Mouse (Mus musculus): ENCODE measurements at regions not wholly inside any gene's neighbourhood (a gene's known extent, or its start where the extent isn't known, plus 50 kb on each side); places are given as distances from the start of the nearest gene placed in this dataset.

GRCm38 (mm10) chr11:35011521-35012476 lies 109.2 kb upstream of the Slit3 start:
- Histone ChIP-seq H3K27ac (peak overlapping the region; percentile 69), H3K4me1 (peaks cover 24% of the 10 kb centered on the region), H3K4me2 (peak overlapping the region; percentile 40), H3K9me3 (no peaks in the 10 kb centered on the region), H3K27me3 (peaks cover 40% of the 10 kb centered on the region), H3K4me3 (no peak overlapping the region), H3K36me3 (no peaks in the 10 kb centered on the region), H3K9ac (no peak overlapping the region)
- 26% methylated on average over 24 of the region's 24 CpGs for WGBS
- ATAC-seq (ENCODE audit: insufficient number of reproducible peaks, insufficient read depth, low FRiP score, low TSS enrichment, low read depth): no peak

DNA sequence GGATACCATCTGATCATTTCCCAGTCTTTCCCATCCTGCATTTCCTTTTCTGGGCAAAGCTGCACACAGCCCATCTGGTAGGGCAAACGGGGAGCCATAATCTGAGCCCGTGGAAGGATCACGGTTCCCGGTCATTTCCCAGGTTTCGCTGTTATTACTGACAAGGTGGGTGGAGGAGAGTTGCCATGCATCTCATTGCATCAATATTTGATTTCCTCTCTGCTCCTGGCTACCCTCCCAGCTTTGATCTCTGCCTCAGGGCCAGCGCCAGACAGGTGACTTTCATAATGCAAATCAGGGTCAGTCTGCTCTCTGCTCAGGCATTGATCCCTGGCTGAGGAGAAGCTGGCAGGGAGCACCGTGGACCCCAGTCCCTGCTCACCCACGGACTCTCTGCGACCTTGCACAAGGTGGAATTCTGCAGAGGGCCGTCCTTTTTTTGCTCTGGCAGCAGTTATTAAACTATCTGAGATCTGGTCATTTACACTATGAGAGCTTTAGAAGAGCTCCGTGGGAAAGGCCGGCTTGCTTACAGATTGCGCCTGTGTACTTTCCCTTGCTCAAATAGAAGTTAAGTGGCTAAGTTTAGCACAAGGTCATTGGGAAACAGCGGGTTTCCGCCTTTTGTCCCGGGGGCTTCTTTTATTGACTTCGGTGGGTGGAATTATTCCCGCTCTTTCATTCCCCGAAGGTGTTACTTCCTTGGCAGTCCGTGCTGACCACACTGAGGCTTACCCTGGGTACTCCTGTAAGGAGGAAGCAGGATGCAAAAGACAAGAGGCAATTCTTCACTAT lies 114.1 kb upstream of the Slit3 start:
- H3K9ac ChIP-seq: no peak overlapping the region
- 36% methylated on average over 20 of the region's 20 CpGs for WGBS
- no peak overlapping the region for H3K4me3 ChIP-seq
- ATAC-seq (ENCODE audit: insufficient number of reproducible peaks, insufficient read depth, low FRiP score, low TSS enrichment, low read depth): no peak
- peaks cover 46% of the 10 kb centered on the region for H3K27me3 ChIP-seq
- H3K9me3 ChIP-seq: no peaks in the 10 kb centered on the region
- H3K4me2 ChIP-seq: 0 out of 2 replicates have a peak overlapping the region, but pooled peaks have one; percentile 20
- no peak overlapping the region for H3K27ac ChIP-seq
- H3K4me1 ChIP-seq: peaks cover 27% of the 10 kb centered on the region
- no peaks in the 10 kb centered on the region for H3K36me3 ChIP-seq

GRCm38 (mm10) chr11:35005143-35005542 lies 115.9 kb upstream of the Slit3 start:
- WGBS: 62% methylated on average over 3 of the region's 3 CpGs
- H3K27me3 ChIP-seq: peaks cover 50% of the 10 kb centered on the region
- no peak for ATAC-seq (ENCODE audit: insufficient number of reproducible peaks, insufficient read depth, low FRiP score, low TSS enrichment, low read depth)
- no peak overlapping the region for H3K27ac ChIP-seq
- H3K4me1 ChIP-seq: peaks cover 16% of the 10 kb centered on the region
- no peak overlapping the region for H3K4me2 ChIP-seq
- H3K9ac ChIP-seq: no peak overlapping the region
- no peaks in the 10 kb centered on the region for H3K9me3 ChIP-seq
- H3K4me3 ChIP-seq: no peak overlapping the region
- H3K36me3 ChIP-seq: no peaks in the 10 kb centered on the region

DNA sequence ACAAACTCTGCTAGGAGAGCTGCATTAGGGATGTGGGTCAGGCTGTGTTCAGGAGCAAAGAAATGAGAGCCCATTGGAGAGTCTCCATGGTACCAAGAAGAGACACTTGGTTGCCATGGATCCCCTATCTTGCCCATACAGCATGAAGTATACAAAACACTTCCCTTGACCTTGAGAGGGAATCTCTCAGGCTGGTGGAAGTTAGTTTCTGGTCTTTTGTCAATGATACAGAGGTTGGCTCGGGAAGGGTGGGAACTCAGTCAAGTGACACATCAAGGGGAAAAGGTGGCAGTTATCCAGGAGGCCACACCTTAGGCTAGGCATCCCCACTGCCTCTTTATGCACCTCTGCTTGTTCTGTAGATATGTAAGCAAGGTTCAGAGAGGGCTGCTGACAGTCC lies 116.6 kb upstream of the Slit3 start:
- no peak overlapping the region for H3K4me2 ChIP-seq
- no peaks in the 10 kb centered on the region for H3K9me3 ChIP-seq
- no peak for ATAC-seq (ENCODE audit: insufficient number of reproducible peaks, insufficient read depth, low FRiP score, low TSS enrichment, low read depth)
- WGBS: 87% methylated on average over 1 of the region's 1 CpGs
- no peak overlapping the region for H3K9ac ChIP-seq
- no peaks in the 10 kb centered on the region for H3K36me3 ChIP-seq
- H3K27me3 ChIP-seq: peaks cover 46% of the 10 kb centered on the region
- no peak overlapping the region for H3K4me3 ChIP-seq
- no peak overlapping the region for H3K27ac ChIP-seq
- peaks cover 16% of the 10 kb centered on the region for H3K4me1 ChIP-seq

DNA sequence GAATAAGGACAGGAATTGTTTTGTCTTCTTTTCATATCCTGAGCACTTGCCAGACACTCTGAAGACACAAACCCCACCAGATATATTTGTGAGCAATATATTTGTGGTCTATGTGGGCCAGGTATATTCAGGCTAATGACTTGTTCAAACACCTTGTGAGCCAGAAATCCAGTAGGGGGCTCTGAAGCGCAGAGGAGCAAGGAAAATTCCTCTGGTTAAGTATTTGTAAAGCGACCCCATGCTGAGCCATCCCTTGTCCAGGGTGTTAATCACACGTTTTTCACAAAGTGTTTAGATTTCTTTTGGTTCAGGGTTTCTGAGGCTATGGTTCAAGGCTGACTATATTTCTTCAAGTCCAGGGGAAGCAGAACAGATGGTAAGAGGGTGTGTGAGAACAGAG lies 117.1 kb upstream of the Slit3 start:
- ATAC-seq (ENCODE audit: insufficient number of reproducible peaks, insufficient read depth, low FRiP score, low TSS enrichment, low read depth): no peak
- H3K27ac ChIP-seq: no peak overlapping the region
- 35% methylated on average over 3 of the region's 3 CpGs for WGBS

DNA sequence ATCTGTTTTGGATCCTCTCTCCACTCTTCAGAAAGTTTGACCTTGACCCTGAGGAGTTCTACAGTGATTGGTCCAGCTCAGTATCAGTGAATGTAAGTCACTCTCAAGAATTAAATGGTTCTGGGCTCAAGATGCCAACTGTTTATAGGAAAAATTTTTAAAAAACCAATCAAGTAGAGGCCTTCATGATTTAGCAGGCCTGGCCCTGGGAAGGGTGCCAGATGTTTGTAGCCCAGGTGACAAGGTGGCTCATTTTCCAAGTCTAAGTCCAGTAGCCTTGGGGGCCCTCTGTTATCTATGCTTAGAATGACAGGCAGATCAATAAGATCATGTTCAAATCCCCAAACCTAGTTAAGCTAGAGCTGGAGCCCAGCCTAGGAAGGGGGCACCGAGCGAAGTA lies 123.1 kb upstream of the Slit3 start:
- H3K27me3 ChIP-seq: peaks cover 4% of the 10 kb centered on the region; the same call in 1 of the 2 replicates
- H3K27ac ChIP-seq: no peak overlapping the region
- H3K4me1 ChIP-seq: 0 out of 2 replicates have a peak, but pooled peaks cover 2% of the 10 kb centered on the region
- no peak overlapping the region for H3K4me2 ChIP-seq
- no peaks in the 10 kb centered on the region for H3K9me3 ChIP-seq
- H3K9ac ChIP-seq: no peak overlapping the region
- no peak overlapping the region for H3K4me3 ChIP-seq
- ATAC-seq (ENCODE audit: insufficient number of reproducible peaks, insufficient read depth, low FRiP score, low TSS enrichment, low read depth): no peak
- H3K36me3 ChIP-seq: no peaks in the 10 kb centered on the region
- WGBS: 80% methylated on average over 2 of the region's 2 CpGs

More for the DNA sequence above, 117.1 kb upstream of the Slit3 start:
- Histone ChIP-seq H3K27me3 (peaks cover 43% of the 10 kb centered on the region), H3K9ac (no peak overlapping the region), H3K36me3 (no peaks in the 10 kb centered on the region), H3K9me3 (no peaks in the 10 kb centered on the region), H3K4me2 (no peak overlapping the region), H3K4me3 (no peak overlapping the region), H3K4me1 (peaks cover 16% of the 10 kb centered on the region)

- no peaks in the 10 kb centered on the region for H3K36me3 ChIP-seq
- H3K27ac ChIP-seq: no peak overlapping the region
- no peak overlapping the region for H3K9ac ChIP-seq
- no peaks in the 10 kb centered on the region for H3K9me3 ChIP-seq
- no peak overlapping the region for H3K4me3 ChIP-seq
- 0 out of 2 replicates have a peak, but pooled peaks cover 2% of the 10 kb centered on the region for H3K4me1 ChIP-seq
- WGBS: 70% methylated on average over 4 of the region's 4 CpGs
- H3K4me2 ChIP-seq: no peak overlapping the region
- H3K27me3 ChIP-seq: no peaks in the 10 kb centered on the region
- ATAC-seq (ENCODE audit: insufficient number of reproducible peaks, insufficient read depth, low FRiP score, low TSS enrichment, low read depth): no peak
These were observed 125.5 kb upstream of the Slit3 start for GRCm38 (mm10) chr11:34995515-34995914.

DNA sequence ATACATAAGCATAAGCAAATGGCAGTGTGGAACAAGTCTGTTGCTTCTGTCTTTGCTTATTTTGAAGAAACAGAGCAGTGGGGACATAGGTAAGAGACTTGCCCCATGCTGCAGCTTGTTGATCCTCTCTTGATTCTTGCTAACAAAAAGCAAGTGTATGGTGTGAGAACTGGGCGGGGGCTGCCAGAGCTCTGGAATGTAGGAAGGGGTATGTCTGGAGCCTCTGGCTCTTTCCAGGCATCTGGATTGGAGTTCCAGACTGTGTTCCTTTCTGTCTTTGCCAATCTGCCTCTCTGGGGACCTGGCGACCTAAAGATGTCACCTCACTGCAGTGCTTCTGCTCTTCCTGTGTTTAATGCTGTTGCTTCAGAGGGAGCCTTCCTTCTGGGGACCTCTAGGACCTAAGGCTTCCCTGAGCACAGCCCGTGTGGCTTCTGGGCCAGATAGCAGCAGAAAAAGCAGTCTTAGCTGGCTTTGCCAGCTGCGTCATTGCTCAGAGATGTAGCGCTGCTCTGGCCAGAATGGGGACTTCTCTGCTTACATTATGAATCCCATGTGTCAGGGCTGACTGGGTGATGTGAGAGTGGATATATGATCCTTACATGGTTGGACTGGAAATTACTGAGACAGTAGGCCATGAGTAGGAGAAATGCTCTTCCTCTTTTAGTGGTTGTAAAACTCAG lies 138.1 kb upstream of the Slit3 start:
- Histone ChIP-seq H3K9me3 (no peaks in the 10 kb centered on the region), H3K4me3 (no peak overlapping the region), H3K36me3 (no peaks in the 10 kb centered on the region), H3K4me1 (peaks cover 14% of the 10 kb centered on the region), H3K4me2 (no peak overlapping the region), H3K9ac (no peak overlapping the region), H3K27me3 (no peaks in the 10 kb centered on the region), H3K27ac (peak overlapping the region; percentile 22; the same call in 1 of the 2 replicates)
- no peak for ATAC-seq (ENCODE audit: insufficient number of reproducible peaks, insufficient read depth, low FRiP score, low TSS enrichment, low read depth)
- WGBS: 33% methylated on average over 5 of the region's 5 CpGs

- WGBS: 52% methylated on average over 1 of the region's 1 CpGs
- H3K4me3 ChIP-seq: no peak overlapping the region
- H3K9me3 ChIP-seq: no peaks in the 10 kb centered on the region
- peaks cover 8% of the 10 kb centered on the region for H3K4me1 ChIP-seq
- ATAC-seq (ENCODE audit: insufficient number of reproducible peaks, insufficient read depth, low FRiP score, low TSS enrichment, low read depth): no peak
- H3K27ac ChIP-seq: no peak overlapping the region
- H3K36me3 ChIP-seq: no peaks in the 10 kb centered on the region
- H3K4me2 ChIP-seq: no peak overlapping the region
- H3K27me3 ChIP-seq: no peaks in the 10 kb centered on the region
- H3K9ac ChIP-seq: no peak overlapping the region
These were observed 140.8 kb upstream of the Slit3 start for GRCm38 (mm10) chr11:34980210-34980609.

GRCm38 (mm10) chr11:34977861-34978260 lies 143.2 kb upstream of the Slit3 start:
- H3K9me3 ChIP-seq: no peaks in the 10 kb centered on the region
- H3K27ac ChIP-seq: no peak overlapping the region
- H3K36me3 ChIP-seq: no peaks in the 10 kb centered on the region
- H3K4me2 ChIP-seq: no peak overlapping the region
- no peak for ATAC-seq (ENCODE audit: insufficient number of reproducible peaks, insufficient read depth, low FRiP score, low TSS enrichment, low read depth)
- no peak overlapping the region for H3K9ac ChIP-seq
- H3K4me1 ChIP-seq: peaks cover 7% of the 10 kb centered on the region
- no peaks in the 10 kb centered on the region for H3K27me3 ChIP-seq
- H3K4me3 ChIP-seq: no peak overlapping the region
- WGBS: 73% methylated on average over 7 of the region's 7 CpGs

GRCm38 (mm10) chr11:34975771-34976302 lies 142.4 kb upstream of the Spdl1 start:
- ATAC-seq (ENCODE audit: insufficient number of reproducible peaks, insufficient read depth, low FRiP score, low TSS enrichment, low read depth): no peak

More at GRCm38 (mm10) chr11:34975771-34976302, 142.4 kb upstream of the Spdl1 start:
- no peaks in the 10 kb centered on the region for H3K36me3 ChIP-seq
- 54% methylated on average over 8 of the region's 8 CpGs for WGBS
- no peak overlapping the region for H3K4me2 ChIP-seq
- H3K4me3 ChIP-seq: no peak overlapping the region
- no peak overlapping the region for H3K9ac ChIP-seq
- no peaks in the 10 kb centered on the region for H3K9me3 ChIP-seq
- no peaks in the 10 kb centered on the region for H3K27me3 ChIP-seq
- no peak overlapping the region for H3K27ac ChIP-seq
- H3K4me1 ChIP-seq: peaks cover 4% of the 10 kb centered on the region; the same call in 1 of the 2 replicates

Data from embryonic facial prominence, embryonic 13.5 days (tissue).